Mouse (Mus musculus): ENCODE data around the gene Ccdc8. TPM values are rescaled to one million over a fixed set of nuclear protein-coding genes. Genes with fewer than 3 reads are reported as not detected.

Gene Ccdc8
- polyA plus RNA-seq (2012; rRNA removed): 3.1 and 3.7 TPM in 2 replicates

GRCm38 (mm10) chr7:16992451-16992807 is at the start of gene Ccdc8:
Gene Ccdc8, plus strand, starts transcription at chr7:16992708.

GRCm38 (mm10) chr7:16944061-16944807 is 48.3 kb upstream of the Ccdc8 start, which contains the start of gene Pnmal2:
Gene Pnmal2, plus strand, starts transcription at chr7:16944682.

GRCm38 (mm10) chr7:16959539-16960187 is 32.8 kb upstream of the Ccdc8 start, which contains the start of gene Pnmal1:
Gene Pnmal1, plus strand, starts transcription at chr7:16959679.

GRCm38 (mm10) chr7:16982859-16983568 is 9.5 kb upstream of the Ccdc8 start, which contains the start of gene Gm42372:
Gene Gm42372, plus strand, starts transcription at chr7:16983086.

GRCm38 (mm10) chr7:17027588-17028343 is 35.3 kb downstream of the Ccdc8 start, which contains the start of gene Ppp5c:
Gene Ppp5c, minus strand, starts transcription at chr7:17027924.

Other genes starting within 250 kb of the Ccdc8 start
- 73.9 and 75.4 TPM in 2 replicates for gene Slc1a5, start 211.4 kb upstream of the Ccdc8 start, polyA plus RNA-seq (2012; rRNA removed)
- 30.6 and 36.3 TPM in 2 replicates for gene Strn4, start 176.8 kb upstream of the Ccdc8 start, polyA plus RNA-seq (2012; rRNA removed)
- gene Fkrp, start 176.0 kb upstream of the Ccdc8 start, polyA plus RNA-seq (2012; rRNA removed): 7.4 and 7.5 TPM in 2 replicates
- gene Prkd2, start 149.8 kb upstream of the Ccdc8 start, polyA plus RNA-seq (2012; rRNA removed): 4.9 and 5.2 TPM in 2 replicates
- gene Dact3, start 117.4 kb upstream of the Ccdc8 start, polyA plus RNA-seq (2012; rRNA removed): 0.61 and 0.81 TPM in 2 replicates
- 0.50 and 0.61 TPM in 2 replicates for gene Gng8, start 100.9 kb upstream of the Ccdc8 start, polyA plus RNA-seq (2012; rRNA removed)
- gene Ptgir, start 86.2 kb upstream of the Ccdc8 start, polyA plus RNA-seq (2012; rRNA removed): 1.1 and 1.4 TPM in 2 replicates
- gene Calm3, start 68.6 kb upstream of the Ccdc8 start, polyA plus RNA-seq (2012; rRNA removed): 68.8 and 69.7 TPM in 2 replicates
- 0.03 and 0.04 TPM in 2 replicates for gene Pnmal2, start 48.0 kb upstream of the Ccdc8 start, polyA plus RNA-seq (2012; rRNA removed)
- gene Pnmal1, start 33.0 kb upstream of the Ccdc8 start, polyA plus RNA-seq (2012; rRNA removed): 0.01 TPM in 2 replicates
- gene Gm42372, start 9.6 kb upstream of the Ccdc8 start, polyA plus RNA-seq (2012; rRNA removed): 0.01 TPM in 1 of 2 replicates, not detected in the other
- 44.4 and 50.5 TPM in 2 replicates for gene Ppp5c, start 35.2 kb downstream of the Ccdc8 start, polyA plus RNA-seq (2012; rRNA removed)
- gene Hif3a, start 69.7 kb downstream of the Ccdc8 start, polyA plus RNA-seq (2012; rRNA removed): 13.2 and 22.6 TPM in 2 replicates
- gene Psg16, start 81.3 kb downstream of the Ccdc8 start, polyA plus RNA-seq (2012; rRNA removed): 0.70 and 0.99 TPM in 2 replicates
- 0.01 and 0.03 TPM in 2 replicates for gene Ceacam3, start 157.6 kb downstream of the Ccdc8 start, polyA plus RNA-seq (2012; rRNA removed)
- gene Psg29, start 210.8 kb downstream of the Ccdc8 start, polyA plus RNA-seq (2012; rRNA removed): not detected in 2 replicates